Mouse (Mus musculus): ENCODE measurements around the gene Ces1f. TPM values are rescaled to one million over a fixed set of nuclear protein-coding genes. Genes with fewer than 3 reads are reported as not detected.
"Not testable (repeated sequence)": the region's sequence is repeated elsewhere in the genome, so short reads cannot be mapped to it uniquely, and the experiment has no call there.

Gene Ces1f
- polyA plus RNA-seq, 1 experiment from 2014 or later = not detected

DNA sequence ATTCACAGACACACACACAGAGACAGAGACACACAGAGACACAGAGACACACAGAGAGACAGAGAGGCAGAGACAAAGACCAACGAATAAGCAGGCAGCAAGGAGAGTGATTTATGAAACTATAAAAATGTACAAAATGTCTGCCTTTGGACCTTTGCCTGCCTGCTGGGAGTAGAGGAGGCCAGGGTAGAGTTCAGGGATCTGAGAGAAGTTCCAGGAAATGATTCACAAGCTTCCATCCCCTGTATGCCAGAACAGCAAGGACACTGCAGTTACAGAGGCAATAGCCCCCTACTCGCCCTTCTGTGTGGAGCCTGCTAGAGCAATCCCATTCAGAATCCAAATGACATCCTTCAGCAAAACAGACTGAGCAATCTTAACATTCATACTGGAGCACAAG is 18.1 kb downstream of the Ces1f start:
- no peaks in the 10 kb centered on the region for H3K27me3 ChIP-seq (replicated peaks; ENCODE audit: control insufficient read depth, insufficient read depth, low read length)
- no peak overlapping the region for H3K27ac ChIP-seq (ENCODE audit: low read length)
- H3K4me1 ChIP-seq (replicated peaks; ENCODE audit: control insufficient read depth, insufficient read depth, low read length) = no peaks in the 10 kb centered on the region
- H3K4me3 ChIP-seq (replicated peaks; ENCODE audit: low read length) = no peak overlapping the region
- H3K4me2 ChIP-seq (ENCODE audit: low read length) = no peak overlapping the region
- H3K36me3 ChIP-seq (ENCODE audit: control insufficient read depth, insufficient read depth) = no peaks in the 10 kb centered on the region
- H3K9me3 ChIP-seq (ENCODE audit: control insufficient read depth, low read length) = no peaks in the 10 kb centered on the region
- no peak for ATAC-seq
- WGBS = 73% methylated on average over 2 of the region's 2 CpGs
- no peak overlapping the region for H3K9ac ChIP-seq (replicated peaks; ENCODE audit: low read depth, low read length)

- Histone ChIP-seq H3K27me3 (replicated peaks; ENCODE audit: control insufficient read depth, insufficient read depth, low read length) (no peaks in the 10 kb centered on the region), H3K4me2 (ENCODE audit: low read length) (no peak overlapping the region), H3K36me3 (ENCODE audit: control insufficient read depth, insufficient read depth) (no peaks in the 10 kb centered on the region), H3K9ac (replicated peaks; ENCODE audit: low read depth, low read length) (no peak overlapping the region), H3K4me1 (replicated peaks; ENCODE audit: control insufficient read depth, insufficient read depth, low read length) (no peaks in the 10 kb centered on the region), H3K9me3 (ENCODE audit: control insufficient read depth, low read length) (no peaks in the 10 kb centered on the region), H3K27ac (ENCODE audit: low read length) (no peak overlapping the region), H3K4me3 (replicated peaks; ENCODE audit: low read length) (no peak overlapping the region)
- 96% methylated on average over 1 of the region's 1 CpGs for WGBS
- no peak for ATAC-seq
These were observed 27.1 kb downstream of the Ces1f start for GRCm38 (mm10) chr8:93252400-93252925.

DNA sequence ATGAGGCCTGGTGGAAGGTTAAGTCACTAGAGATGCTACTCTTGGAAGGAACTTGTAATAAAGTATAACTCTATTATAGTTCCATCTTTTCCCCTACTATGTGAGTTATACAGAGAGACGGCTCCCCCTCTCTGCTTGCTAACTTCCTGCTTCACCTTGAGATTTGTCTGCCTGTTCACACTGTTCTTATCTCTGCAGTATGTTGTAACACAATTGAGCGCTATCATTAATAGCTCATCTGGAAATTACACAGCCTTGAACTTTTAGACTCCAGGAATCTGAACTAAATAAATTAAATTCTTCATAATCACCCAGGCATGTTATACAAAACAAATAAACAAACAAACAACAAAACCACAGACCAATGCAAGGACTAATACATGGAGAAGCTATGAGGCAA is 33.5 kb downstream of the Ces1f start:
- no peak for ATAC-seq
- no peak overlapping the region for H3K4me2 ChIP-seq (ENCODE audit: low read length)
- no peaks in the 10 kb centered on the region for H3K27me3 ChIP-seq (replicated peaks; ENCODE audit: control insufficient read depth, insufficient read depth, low read length)
- H3K27ac ChIP-seq (ENCODE audit: low read length) = no peak overlapping the region
- H3K4me1 ChIP-seq (replicated peaks; ENCODE audit: control insufficient read depth, insufficient read depth, low read length) = no peaks in the 10 kb centered on the region
- no peaks in the 10 kb centered on the region for H3K36me3 ChIP-seq (ENCODE audit: control insufficient read depth, insufficient read depth)
- H3K4me3 ChIP-seq (replicated peaks; ENCODE audit: low read length) = no peak overlapping the region
- 89% methylated on average over 2 of the region's 2 CpGs for WGBS
- no peaks in the 10 kb centered on the region for H3K9me3 ChIP-seq (ENCODE audit: control insufficient read depth, low read length)
- no peak overlapping the region for H3K9ac ChIP-seq (replicated peaks; ENCODE audit: low read depth, low read length)

- Histone ChIP-seq H3K9me3 (ENCODE audit: control insufficient read depth, low read length) (no peaks in the 10 kb centered on the region), H3K27ac (ENCODE audit: low read length) (no peak overlapping the region), H3K4me1 (replicated peaks; ENCODE audit: control insufficient read depth, insufficient read depth, low read length) (no peaks in the 10 kb centered on the region), H3K9ac (replicated peaks; ENCODE audit: low read depth, low read length) (no peak overlapping the region), H3K4me2 (ENCODE audit: low read length) (no peak overlapping the region), H3K27me3 (replicated peaks; ENCODE audit: control insufficient read depth, insufficient read depth, low read length) (no peaks in the 10 kb centered on the region), H3K36me3 (ENCODE audit: control insufficient read depth, insufficient read depth) (no peaks in the 10 kb centered on the region), H3K4me3 (replicated peaks; ENCODE audit: low read length) (no peak overlapping the region)
- no peak for ATAC-seq
These were observed 39.7 kb downstream of the Ces1f start for GRCm38 (mm10) chr8:93239884-93240283.

GRCm38 (mm10) chr8:93235681-93236080 is 43.9 kb downstream of the Ces1f start:
- H3K4me3 ChIP-seq (replicated peaks; ENCODE audit: low read length) = no peak overlapping the region
- no peak overlapping the region for H3K4me2 ChIP-seq (ENCODE audit: low read length)
- 93% methylated on average over 1 of the region's 1 CpGs for WGBS
- ATAC-seq = no peak
- H3K27ac ChIP-seq (ENCODE audit: low read length) = no peak overlapping the region
- H3K9ac ChIP-seq (replicated peaks; ENCODE audit: low read depth, low read length) = no peak overlapping the region
- H3K27me3 ChIP-seq (replicated peaks; ENCODE audit: control insufficient read depth, insufficient read depth, low read length) = no peaks in the 10 kb centered on the region
- H3K9me3 ChIP-seq (ENCODE audit: control insufficient read depth, low read length) = no peaks in the 10 kb centered on the region
- no peaks in the 10 kb centered on the region for H3K36me3 ChIP-seq (ENCODE audit: control insufficient read depth, insufficient read depth)
- H3K4me1 ChIP-seq (replicated peaks; ENCODE audit: control insufficient read depth, insufficient read depth, low read length) = no peaks in the 10 kb centered on the region

DNA sequence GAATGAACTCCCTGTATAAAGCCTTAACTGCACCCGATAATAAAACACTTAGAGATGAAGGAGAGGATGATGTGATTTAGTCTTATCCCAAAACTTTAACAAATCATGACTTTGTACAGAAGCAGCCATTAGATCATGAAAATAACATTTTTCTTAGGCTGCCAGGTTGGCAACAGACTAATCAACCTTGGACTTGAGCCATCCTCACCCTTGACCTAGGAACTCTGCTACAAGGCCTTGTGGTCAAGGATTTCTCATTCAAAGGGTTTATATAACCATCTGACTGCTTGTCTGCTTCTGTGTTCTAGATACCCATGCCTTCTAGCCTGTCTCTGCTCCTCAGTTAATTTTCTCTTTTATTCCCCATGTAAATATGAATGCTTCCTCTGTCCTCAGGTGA is 44.8 kb downstream of the Ces1f start:
- no peak for ATAC-seq
- WGBS = 92% methylated on average over 1 of the region's 1 CpGs
- no peaks in the 10 kb centered on the region for H3K27me3 ChIP-seq (replicated peaks; ENCODE audit: control insufficient read depth, insufficient read depth, low read length)
- H3K36me3 ChIP-seq (ENCODE audit: control insufficient read depth, insufficient read depth) = no peaks in the 10 kb centered on the region
- no peak overlapping the region for H3K4me3 ChIP-seq (replicated peaks; ENCODE audit: low read length)
- H3K27ac ChIP-seq (ENCODE audit: low read length) = no peak overlapping the region
- H3K4me2 ChIP-seq (ENCODE audit: low read length) = no peak overlapping the region
- H3K9ac ChIP-seq (replicated peaks; ENCODE audit: low read depth, low read length) = no peak overlapping the region
- no peaks in the 10 kb centered on the region for H3K9me3 ChIP-seq (ENCODE audit: control insufficient read depth, low read length)
- H3K4me1 ChIP-seq (replicated peaks; ENCODE audit: control insufficient read depth, insufficient read depth, low read length) = no peaks in the 10 kb centered on the region

GRCm38 (mm10) chr8:93234068-93234467 is 45.5 kb downstream of the Ces1f start:
- no peak overlapping the region for H3K27ac ChIP-seq (ENCODE audit: low read length)
- no peak overlapping the region for H3K4me2 ChIP-seq (ENCODE audit: low read length)
- no peaks in the 10 kb centered on the region for H3K4me1 ChIP-seq (replicated peaks; ENCODE audit: control insufficient read depth, insufficient read depth, low read length)
- WGBS = 89% methylated on average over 6 of the region's 6 CpGs
- H3K4me3 ChIP-seq (replicated peaks; ENCODE audit: low read length) = no peak overlapping the region
- H3K9ac ChIP-seq (replicated peaks; ENCODE audit: low read depth, low read length) = no peak overlapping the region
- ATAC-seq = no peak
- no peaks in the 10 kb centered on the region for H3K27me3 ChIP-seq (replicated peaks; ENCODE audit: control insufficient read depth, insufficient read depth, low read length)
- no peaks in the 10 kb centered on the region for H3K9me3 ChIP-seq (ENCODE audit: control insufficient read depth, low read length)
- no peaks in the 10 kb centered on the region for H3K36me3 ChIP-seq (ENCODE audit: control insufficient read depth, insufficient read depth)

DNA sequence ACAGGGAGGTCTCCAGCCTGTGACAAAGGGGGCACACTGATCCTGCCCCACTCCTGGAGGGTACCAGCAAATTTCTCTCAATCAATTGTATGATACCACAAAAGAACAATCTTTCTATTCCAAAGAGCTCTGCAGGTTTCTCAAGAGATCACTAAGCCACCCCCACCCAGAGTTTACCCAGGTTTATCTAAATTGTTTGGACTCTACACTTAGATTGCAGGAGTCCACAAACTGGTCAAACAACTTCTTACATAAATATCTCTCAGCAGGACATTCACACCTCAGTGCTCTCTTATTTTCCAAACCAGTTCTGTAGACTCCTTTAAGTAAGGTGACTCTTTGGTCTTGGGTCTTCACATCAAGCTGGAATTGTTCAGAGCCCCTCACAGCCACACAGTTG is 50.1 kb downstream of the Ces1f start, which contains the start of gene Ces1e:
Ces1e (minus strand) TSS at position 174 of the 400 bp plus-strand sequence.
- H3K27ac ChIP-seq (ENCODE audit: low read length) = no peak within 1 kb of the TSS

DNA sequence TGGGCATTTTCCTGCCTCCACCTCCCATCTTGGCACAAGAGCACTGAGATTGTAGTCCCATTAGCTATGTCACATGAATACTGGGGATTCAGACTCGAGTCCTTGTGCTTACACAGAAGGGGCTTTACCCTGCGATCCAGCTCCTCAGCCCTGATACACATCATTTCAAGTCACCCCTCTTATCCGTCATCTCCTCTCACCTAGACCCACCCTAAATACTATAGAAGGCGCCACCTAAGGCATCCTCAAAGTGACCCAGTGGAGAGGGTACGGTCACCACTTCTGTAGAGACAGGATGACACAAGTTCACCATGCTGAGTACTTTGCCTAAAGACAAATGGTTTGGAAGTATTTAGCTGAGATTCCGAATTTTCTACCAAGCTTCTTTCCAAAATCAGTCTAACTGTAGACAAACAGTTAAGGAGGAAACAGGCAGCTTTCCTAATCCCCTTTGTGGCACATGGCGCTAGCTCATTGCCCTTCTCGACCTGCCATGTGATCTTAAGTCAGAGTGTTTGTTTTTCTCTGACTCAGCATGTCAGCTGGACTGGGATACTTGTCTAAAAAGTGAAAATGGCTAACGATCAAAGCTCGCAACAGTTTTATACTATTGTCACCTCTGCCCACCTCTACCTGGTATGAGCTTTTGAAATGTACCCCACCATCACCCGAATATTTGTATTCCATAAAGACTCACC is 50.7 kb downstream of the Ces1f start:
- ATAC-seq = no peak
- H3K27me3 ChIP-seq (replicated peaks; ENCODE audit: control insufficient read depth, insufficient read depth, low read length) = no peaks in the 10 kb centered on the region
- H3K9me3 ChIP-seq (ENCODE audit: control insufficient read depth, low read length) = no peaks in the 10 kb centered on the region
- no peak overlapping the region for H3K27ac ChIP-seq (ENCODE audit: low read length)
- H3K4me1 ChIP-seq (replicated peaks; ENCODE audit: control insufficient read depth, insufficient read depth, low read length) = no peaks in the 10 kb centered on the region
- H3K4me2 ChIP-seq (ENCODE audit: low read length) = no peak overlapping the region
- WGBS = 69% methylated on average over 11 of the region's 11 CpGs
- no peak overlapping the region for H3K9ac ChIP-seq (replicated peaks; ENCODE audit: low read depth, low read length)
- no peak overlapping the region for H3K4me3 ChIP-seq (replicated peaks; ENCODE audit: low read length)
- H3K36me3 ChIP-seq (ENCODE audit: control insufficient read depth, insufficient read depth) = no peaks in the 10 kb centered on the region

More for the DNA sequence above, 50.1 kb downstream of the Ces1f start, which contains the start of gene Ces1e:
- H3K9me3 ChIP-seq (ENCODE audit: control insufficient read depth, low read length) = no peaks in the 10 kb centered on the region
- no peaks in the 10 kb centered on the region for H3K4me1 ChIP-seq (replicated peaks; ENCODE audit: control insufficient read depth, insufficient read depth, low read length)
- H3K27me3 ChIP-seq (replicated peaks; ENCODE audit: control insufficient read depth, insufficient read depth, low read length) = no peaks in the 10 kb centered on the region
- H3K4me3 ChIP-seq (replicated peaks; ENCODE audit: low read length) = no peak within 1 kb of the TSS
- no peak within 1 kb of the TSS for H3K9ac ChIP-seq (replicated peaks; ENCODE audit: low read depth, low read length)
- no peak within 1 kb of the TSS for H3K4me2 ChIP-seq (ENCODE audit: low read length)
- ATAC-seq = no peak
- no peaks in the 10 kb centered on the region for H3K36me3 ChIP-seq (ENCODE audit: control insufficient read depth, insufficient read depth)

DNA sequence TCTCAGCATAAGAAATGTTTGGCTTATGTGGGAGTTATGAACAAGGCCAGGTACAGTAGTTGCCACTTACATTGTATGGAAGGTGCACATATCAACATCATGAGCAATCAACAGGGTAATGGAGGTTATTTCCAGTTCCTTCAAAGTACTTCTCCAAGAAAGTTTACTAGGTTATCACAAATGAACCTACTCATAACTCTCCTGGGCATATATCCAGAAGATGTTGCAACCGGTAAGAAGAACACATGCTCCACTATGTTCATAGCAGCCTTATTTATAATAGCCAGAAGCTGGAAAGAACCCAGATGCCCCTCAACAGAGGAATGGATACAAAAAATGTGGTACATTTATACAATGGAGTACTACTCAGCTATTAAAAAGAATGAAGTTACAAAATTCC is 53.1 kb downstream of the Ces1f start:
- H3K4me2 ChIP-seq (ENCODE audit: low read length); H3K36me3 ChIP-seq (ENCODE audit: control insufficient read depth, insufficient read depth); ATAC-seq; H3K4me3 ChIP-seq (replicated peaks; ENCODE audit: low read length); H3K9ac ChIP-seq (replicated peaks; ENCODE audit: low read depth, low read length); H3K4me1 ChIP-seq (replicated peaks; ENCODE audit: control insufficient read depth, insufficient read depth, low read length); H3K9me3 ChIP-seq (ENCODE audit: control insufficient read depth, low read length); H3K27me3 ChIP-seq (replicated peaks; ENCODE audit: control insufficient read depth, insufficient read depth, low read length); H3K27ac ChIP-seq (ENCODE audit: low read length): not testable (repeated sequence)
- 100% methylated on average over 1 of the region's 1 CpGs for WGBS
